Mouse (Mus musculus) kidney, postnatal 0 days (tissue): Measurements from ENCODE around the gene Spryd4. TPM values are rescaled to one million over a fixed set of nuclear protein-coding genes. Genes with fewer than 3 reads are reported as not detected.

Experiments
- ATAC-seq: fragments of 200-750 bp; cut with Nextera tagmentation; replicated peaks from 2 replicates; pipeline ENCODE4 v1.8.0; 2017; ENCODE audit warnings: low read depth, moderate number of reproducible peaks, moderate TSS enrichment, moderate library complexity; ENCODE audit not compliant: low FRiP score
- DNase-seq: peaks from one replicate; pipeline ENCODE4 v3.0.0-alpha.2; 2016; ENCODE audit warnings: low spot score
- H3K27ac ChIP-seq: fragments of 300-500 bp; sonication (generic); 2 replicates; pipeline ENCODE4 v1.5.1; 2014; ENCODE audit warnings: mild to moderate bottlenecking
- H3K27me3 ChIP-seq: fragments of 300-500 bp; sonication (generic); 2 replicates; pipeline ENCODE4 v1.6.1; 2014; ENCODE audit warnings: low read length, mixed read lengths; ENCODE audit not compliant: insufficient read depth
- H3K36me3 ChIP-seq: fragments of 300-500 bp; sonication (generic); 2 replicates; pipeline ENCODE4 v1.6.1; 2014; ENCODE audit warnings: low read length, mixed read lengths; ENCODE audit not compliant: insufficient read depth
- H3K4me1 ChIP-seq: fragments of 300-500 bp; sonication (generic); replicated peaks from 2 replicates; pipeline ENCODE4 v1.6.1; 2014; ENCODE audit warnings: antibody characterized with exemption, low read length, mixed read lengths; ENCODE audit not compliant: insufficient read depth
- H3K4me2 ChIP-seq: fragments of 300-500 bp; sonication (generic); 2 replicates; pipeline ENCODE4 v1.6.1; 2014; ENCODE audit warnings: mild to moderate bottlenecking, low read length, moderate library complexity, mixed read lengths
- H3K4me3 ChIP-seq: fragments of 300-500 bp; sonication (generic); replicated peaks from 2 replicates; pipeline ENCODE4 v1.5.1; 2014; ENCODE audit warnings: low read depth, low read length
- H3K9ac ChIP-seq: fragments of 300-500 bp; sonication (generic); 2 replicates; pipeline ENCODE4 v1.6.1; 2014; ENCODE audit warnings: low read depth, low read length
- H3K9me3 ChIP-seq: fragments of 300-500 bp; sonication (generic); replicated peaks from 2 replicates; pipeline ENCODE4 v1.6.1; 2016; ENCODE audit warnings: low read length, inconsistent platforms, mixed read lengths
- CTCF ChIP-seq: IDR thresholded peaks from 2 replicates; pipeline ENCODE4 v1.5.1; 2016; ENCODE audit warnings: antibody characterized with exemption, low read depth, mild to moderate bottlenecking, moderate library complexity
- WGBS: fragments of 180-500 bp; shearing (Covaris S2); extraction: QIAGEN DNeasy Blood & Tissue Kit; methylation state at CpG from one replicate; pipeline ENCODE4 v1.1.7; 2014; 5-methylcytosine and 5-hydroxymethylcytosine counted together
- polyA plus RNA-seq: library from polyadenylated mRNA; unstranded; fragments of >200 nt; fragmentation: Nextera tagmentation; extraction: Ambion mirVana; gene quantifications from 2 replicates; pipeline ENCODE4 v1.2.1, GENCODE M21; 2015

Gene Spryd4
- polyA plus RNA-seq, 1 experiment from 2014 or later = 35.1 TPM

GRCm38 (mm10) chr10:128253677-128254255 lies 42.2 kb upstream of the Spryd4 start, which contains the start of gene Apon:
Gene Apon (plus strand): TSS chr10:128254096.
- WGBS = 80% methylated on average over 4 of the region's 4 CpGs
- Histone ChIP-seq H3K9ac (no peak within 1 kb of the TSS), H3K9me3 (no peaks in the 10 kb centered on the region), H3K36me3 (peaks cover 32% of the 10 kb centered on the region), H3K27me3 (no peaks in the 10 kb centered on the region), H3K4me2 (no peak within 1 kb of the TSS), H3K4me3 (no peak within 1 kb of the TSS), H3K4me1 (no peaks in the 10 kb centered on the region), H3K27ac (no peak within 1 kb of the TSS)
- ATAC-seq (no peak), DNase-seq (no peak)
- no peak for TF ChIP-seq CTCF

GRCm38 (mm10) chr10:128250565-128250964 lies 39.0 kb upstream of the Spryd4 start:
- no peaks in the 10 kb centered on the region for H3K27me3 ChIP-seq
- 95% methylated on average over 13 of the region's 13 CpGs for WGBS
- no peaks in the 10 kb centered on the region for H3K9me3 ChIP-seq
- ATAC-seq (no peak), DNase-seq (no peak)
- H3K4me1 ChIP-seq = no peaks in the 10 kb centered on the region
- no peak for TF ChIP-seq CTCF
- no peak overlapping the region for H3K4me2 ChIP-seq
- no peak overlapping the region for H3K4me3 ChIP-seq
- peaks cover 45% of the 10 kb centered on the region for H3K36me3 ChIP-seq
- H3K27ac ChIP-seq = no peak overlapping the region
- H3K9ac ChIP-seq = no peak overlapping the region

GRCm38 (mm10) chr10:128247020-128247732 lies 35.6 kb upstream of the Spryd4 start:
- H3K27me3 ChIP-seq = no peaks in the 10 kb centered on the region
- H3K36me3 ChIP-seq = peaks cover 53% of the 10 kb centered on the region
- peak overlapping the region; percentile 40 for H3K4me2 ChIP-seq
- H3K4me3 ChIP-seq = peak overlapping the region; percentile 12; the same call in 1 of the 2 replicates
- 78% methylated on average over 17 of the region's 17 CpGs for WGBS
- peak overlapping the region; percentile 82 for H3K27ac ChIP-seq
- 0 out of 2 replicates have a peak overlapping the region, but pooled peaks have one; percentile 6 for H3K9ac ChIP-seq
- ATAC-seq (no peak), DNase-seq (peak; percentile 86)
- H3K9me3 ChIP-seq = no peaks in the 10 kb centered on the region
- TF ChIP-seq CTCF = no peak
- no peaks in the 10 kb centered on the region for H3K4me1 ChIP-seq

- H3K9ac ChIP-seq = no peak overlapping the region
- no peaks in the 10 kb centered on the region for H3K27me3 ChIP-seq
- DNase-seq (no peak), ATAC-seq (no peak)
- H3K27ac ChIP-seq = no peak overlapping the region
- no peak for TF ChIP-seq CTCF
- WGBS = 94% methylated on average over 15 of the region's 15 CpGs
- peaks cover 37% of the 10 kb centered on the region for H3K36me3 ChIP-seq
- no peak overlapping the region for H3K4me2 ChIP-seq
- no peak overlapping the region for H3K4me3 ChIP-seq
- H3K4me1 ChIP-seq = no peaks in the 10 kb centered on the region
- no peaks in the 10 kb centered on the region for H3K9me3 ChIP-seq
These were observed 32.5 kb upstream of the Spryd4 start for GRCm38 (mm10) chr10:128244121-128244520.

GRCm38 (mm10) chr10:128243252-128243651 lies 31.6 kb upstream of the Spryd4 start:
- Histone ChIP-seq H3K27me3 (no peaks in the 10 kb centered on the region), H3K9me3 (no peaks in the 10 kb centered on the region), H3K4me1 (no peaks in the 10 kb centered on the region), H3K4me3 (no peak overlapping the region), H3K27ac (no peak overlapping the region), H3K9ac (no peak overlapping the region), H3K4me2 (no peak overlapping the region), H3K36me3 (peaks cover 35% of the 10 kb centered on the region)
- ATAC-seq (no peak), DNase-seq (no peak)
- WGBS = 91% methylated on average over 8 of the region's 8 CpGs
- no peak for TF ChIP-seq CTCF

GRCm38 (mm10) chr10:128240131-128240530 lies 28.5 kb upstream of the Spryd4 start:
- Histone ChIP-seq H3K9me3 (no peaks in the 10 kb centered on the region), H3K27ac (no peak overlapping the region), H3K9ac (no peak overlapping the region), H3K4me3 (no peak overlapping the region), H3K4me2 (no peak overlapping the region), H3K27me3 (no peaks in the 10 kb centered on the region), H3K4me1 (no peaks in the 10 kb centered on the region), H3K36me3 (peaks cover 22% of the 10 kb centered on the region; the same call in 1 of the 2 replicates)
- ATAC-seq (no peak), DNase-seq (no peak)
- TF ChIP-seq CTCF = no peak
- 91% methylated on average over 18 of the region's 18 CpGs for WGBS
